Mouse (Mus musculus) left cerebral cortex, adult 18-20 months (tissue): ENCODE data around the gene Apol7a. TPM values are rescaled to one million over a fixed set of nuclear protein-coding genes. Genes with fewer than 3 reads are reported as not detected.

ENCODE experiments used
- DNase-seq, 2 experiments: peaks; one replicate each; pipeline ENCODE4 v3.0.0; 2021 to 2022; ENCODE audit warnings: low spot score in 2 of 2, mixed read lengths in 1 of 2
- total RNA-seq, 2 experiments: library from RNA; stranded (reverse); gene quantifications; 2 replicates each; pipeline ENCODE4 v1.2.3; 2021

Gene Apol7a
- total RNA-seq, 2 experiments from 2014 or later = 0.23 to 0.30 TPM

DNA sequence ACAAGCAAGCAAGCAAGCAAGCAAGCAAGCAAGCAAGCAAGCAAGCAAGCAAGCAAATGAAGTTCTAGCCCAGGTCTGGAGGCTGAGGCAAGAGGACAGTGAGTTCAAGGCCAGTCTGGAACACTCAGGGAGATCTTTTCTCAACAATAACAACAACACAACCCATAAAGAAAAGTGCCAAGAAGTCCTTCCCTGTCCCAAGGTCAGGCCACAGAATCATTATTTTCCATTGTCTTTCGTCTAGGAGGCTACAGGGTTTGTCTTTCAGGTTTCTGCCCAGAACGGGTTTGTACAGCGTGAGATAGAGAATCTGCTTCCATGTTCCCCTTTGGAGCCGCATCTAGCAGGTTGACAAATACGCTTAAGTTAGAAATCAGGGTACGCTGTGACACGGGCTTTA lies 48.8 kb downstream of the Apol7a start:
- DNase-seq = no peak

DNA sequence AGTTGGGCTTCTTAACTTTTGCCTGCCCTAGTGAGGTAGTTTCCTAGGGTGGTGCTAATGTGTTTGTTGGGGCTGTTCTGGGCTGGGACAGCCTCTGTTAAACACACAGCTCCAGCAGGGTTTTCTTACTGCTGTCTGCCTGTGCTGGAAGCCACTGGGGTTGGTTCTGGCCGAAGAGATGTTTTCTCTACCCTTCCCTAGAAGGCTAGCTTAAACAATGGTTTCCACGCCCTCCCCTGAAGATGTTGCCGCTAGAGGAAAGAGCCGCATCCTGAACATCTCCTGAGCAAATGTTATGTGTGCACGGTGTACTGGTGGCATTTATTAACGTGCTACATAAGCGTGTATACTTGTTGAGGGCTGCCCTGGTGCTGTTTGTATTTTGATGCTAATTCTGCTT lies 50.8 kb downstream of the Apol7a start:
- DNase-seq = no peak

DNA sequence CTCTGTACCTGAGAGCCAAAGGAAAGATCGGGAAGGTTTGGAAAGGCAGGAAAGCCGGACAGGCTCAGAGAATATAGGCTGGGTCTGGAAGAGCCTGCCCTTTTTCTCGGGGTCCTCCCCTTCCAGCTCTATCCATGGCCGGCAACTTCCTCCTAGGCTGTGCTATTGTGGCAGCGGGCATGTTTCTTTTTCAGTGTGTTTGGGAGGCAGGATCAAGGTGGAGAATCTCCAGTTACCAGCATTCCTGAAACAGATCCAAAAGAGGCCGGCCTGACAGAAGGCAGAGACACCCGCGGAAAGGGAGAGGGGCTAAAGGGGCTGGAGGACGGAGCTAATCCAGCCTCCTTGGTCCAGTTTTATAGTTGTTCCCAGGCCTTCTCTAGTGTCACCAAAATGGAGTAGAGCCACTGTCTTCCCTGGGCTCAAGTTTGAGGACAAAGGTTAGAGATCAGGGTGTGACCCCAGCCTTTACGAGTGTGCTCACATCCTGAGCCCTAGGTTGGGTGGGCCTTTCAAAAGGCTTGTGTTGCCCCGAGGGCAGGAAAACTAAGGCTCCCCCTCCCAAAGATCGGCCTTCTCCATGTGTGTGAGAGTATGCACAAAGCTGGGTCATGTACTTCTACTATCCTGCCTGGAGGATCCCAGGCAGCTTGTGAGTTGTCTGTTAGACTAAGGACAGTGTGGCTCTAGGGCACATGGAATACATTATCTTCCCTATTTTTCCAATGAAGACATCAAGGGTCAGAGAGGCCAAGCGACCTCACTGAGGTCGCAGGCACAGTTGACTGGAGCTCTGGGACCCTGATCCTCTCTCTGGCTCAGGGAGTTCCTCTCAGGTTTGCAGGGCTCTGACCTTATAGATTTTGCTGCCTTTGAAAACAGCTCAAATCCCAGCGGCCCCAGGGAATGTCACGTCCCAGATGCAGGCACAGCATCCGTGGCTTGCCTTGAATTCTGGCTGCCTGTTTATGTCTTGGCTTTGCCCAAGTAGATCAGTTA lies 54.5 kb downstream of the Apol7a start:
- no peak for DNase-seq

DNA sequence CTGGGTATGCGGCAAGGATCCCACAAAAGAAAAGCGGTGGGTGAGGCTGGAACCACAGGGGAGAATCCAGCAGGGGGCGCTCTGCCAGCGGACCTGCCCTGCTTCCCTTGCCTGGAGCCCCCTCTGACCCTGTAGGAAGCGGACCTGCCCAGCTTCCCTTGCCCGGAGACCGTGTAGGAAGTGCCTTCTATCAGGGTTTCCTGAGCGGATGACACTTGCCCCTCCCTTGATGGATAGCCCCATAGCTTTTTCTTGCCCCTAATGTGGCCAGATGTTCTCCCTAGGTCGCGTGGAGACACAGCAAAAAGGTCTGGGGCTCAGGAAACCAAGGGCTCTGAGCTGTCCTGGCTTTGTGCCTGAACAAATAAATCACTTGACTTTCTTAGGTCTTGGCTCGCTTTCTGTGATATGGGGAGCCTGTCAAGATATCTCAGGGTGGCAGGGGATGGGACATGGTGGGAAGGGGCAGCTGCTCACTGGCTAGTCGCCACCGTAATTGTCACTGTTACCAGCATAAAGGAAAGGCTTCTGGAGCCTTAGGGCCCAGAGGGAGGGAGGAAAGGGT lies 55.3 kb downstream of the Apol7a start:
- DNase-seq = peak; percentile 61 to 69

DNA sequence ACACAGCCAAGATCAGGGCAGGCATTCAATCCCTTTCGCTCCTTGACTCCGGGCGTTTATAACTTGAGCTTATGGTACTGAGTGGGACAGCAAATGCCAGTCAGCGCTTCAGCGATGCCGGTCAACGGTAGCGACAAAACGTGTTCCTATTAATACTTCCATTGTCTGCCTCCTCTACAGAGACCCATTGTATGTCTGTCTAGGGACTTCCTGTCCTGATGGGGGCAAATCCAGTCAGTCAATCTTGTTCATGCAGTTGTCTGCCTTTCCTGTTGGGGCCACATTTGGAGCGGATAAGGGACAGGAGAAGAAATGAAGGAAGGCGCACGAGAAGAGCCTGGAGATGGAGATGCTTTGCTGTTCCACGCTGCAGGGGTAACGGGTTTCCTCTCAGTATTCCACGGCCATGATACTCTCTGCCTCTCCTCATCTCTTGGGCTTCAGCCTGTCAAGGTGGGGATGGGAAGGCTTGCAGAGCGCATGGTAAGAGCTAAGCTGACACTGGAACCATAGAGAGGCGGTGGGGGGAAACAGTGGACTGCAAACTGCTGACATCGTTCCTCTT lies 55.9 kb downstream of the Apol7a start:
- no peak for DNase-seq

DNA sequence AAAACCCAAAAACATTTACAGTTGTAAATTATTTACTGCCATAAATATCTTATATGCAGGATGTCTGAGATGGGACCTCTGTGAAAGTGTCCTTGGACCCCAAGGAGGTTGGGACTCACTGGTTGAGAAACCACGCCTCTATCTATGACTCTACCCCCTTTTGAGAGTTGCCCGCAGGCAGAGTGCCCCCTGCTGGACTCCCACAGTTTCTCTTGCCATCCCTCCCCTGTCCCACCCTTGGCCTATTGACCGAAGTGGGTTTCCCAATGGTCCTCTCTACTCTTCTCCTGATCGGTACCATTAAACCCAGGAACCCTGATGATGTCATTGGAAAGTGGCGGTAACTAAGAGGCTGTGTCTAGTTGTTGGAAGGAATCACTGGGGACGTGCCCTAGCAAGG lies 56.9 kb downstream of the Apol7a start:
- no peak for DNase-seq

DNA sequence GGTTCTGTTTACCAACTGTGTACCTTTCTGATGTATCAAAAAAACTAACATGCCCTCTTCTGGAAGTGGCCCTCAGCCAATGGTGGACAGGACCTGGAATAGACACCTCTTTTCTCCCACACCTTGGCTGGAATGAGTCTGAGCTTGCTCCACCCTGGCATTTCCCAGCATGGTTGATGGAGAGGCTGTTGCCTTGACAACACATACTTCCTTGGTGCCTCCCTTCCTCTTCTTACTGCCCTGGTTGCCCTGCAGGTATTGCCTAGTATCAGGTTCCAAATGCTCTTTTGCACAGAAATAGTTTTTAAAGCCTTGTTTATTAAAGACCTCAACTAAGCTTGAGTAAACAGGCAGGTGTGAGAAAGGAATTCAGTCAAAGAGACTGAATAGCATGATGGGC lies 58.3 kb downstream of the Apol7a start:
- DNase-seq = no peak

DNA sequence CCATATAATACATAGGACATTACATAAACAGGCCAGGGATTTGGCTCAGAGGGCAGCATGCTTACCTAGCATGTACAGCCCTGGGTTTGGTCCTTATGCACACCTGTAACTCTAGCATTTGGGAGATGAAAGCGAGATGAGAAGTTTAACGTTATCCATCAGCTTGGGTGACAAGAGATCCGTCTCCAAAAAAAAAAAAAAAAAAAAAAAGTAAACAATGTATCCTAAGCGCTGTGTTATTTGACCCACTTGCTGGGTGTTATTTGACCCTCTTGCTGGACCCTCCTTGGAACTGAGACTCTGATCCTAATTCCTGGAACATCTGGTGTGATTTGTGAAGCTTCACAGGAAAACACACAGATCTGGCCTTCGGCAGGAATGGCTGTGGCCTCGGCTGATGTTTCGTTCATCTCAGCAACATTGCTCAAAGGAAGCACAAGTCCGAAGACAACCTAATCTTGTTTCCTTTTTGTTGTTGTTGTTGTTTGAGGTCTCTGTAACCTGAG lies 59.9 kb downstream of the Apol7a start:
- no peak for DNase-seq

DNA sequence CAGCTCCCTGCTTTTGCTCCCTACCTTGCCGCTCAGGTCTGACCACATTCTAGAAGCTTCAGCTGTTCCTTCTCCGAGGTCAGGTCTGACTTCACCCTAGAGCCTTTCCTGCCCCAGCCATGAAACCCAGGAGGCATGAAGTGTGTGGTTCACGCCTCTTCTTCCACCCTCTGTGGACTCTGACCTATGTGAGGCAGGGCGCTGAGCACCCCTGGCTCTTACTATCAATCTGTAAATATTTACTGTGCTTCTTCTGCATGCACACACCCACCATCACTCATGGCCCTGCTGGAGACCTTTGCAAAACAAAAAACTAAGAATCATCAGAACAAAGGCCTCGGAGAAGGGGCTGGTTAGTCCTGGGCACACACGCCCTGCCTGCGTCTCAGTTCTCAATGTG lies 60.5 kb downstream of the Apol7a start:
- no peak for DNase-seq

Other genes starting within 250 kb of the Apol7a start
- 100 to 1,000 TPM; 239 to 240 TPM for gene Rbfox2, start 92.1 kb downstream of the Apol7a start, total RNA-seq
- not detected for gene Apol9a, start 12.0 kb upstream of the Apol7a start, total RNA-seq
- gene Apol7b, start 48.4 kb upstream of the Apol7a start, total RNA-seq = under 1 TPM; 0.30 to 0.40 TPM
- gene Apol10a, start 77.9 kb upstream of the Apol7a start, total RNA-seq = not detected
- not detected for gene Apol11a, start 109.2 kb upstream of the Apol7a start, total RNA-seq
- not detected for gene Apol7c, start 134.2 kb upstream of the Apol7a start, total RNA-seq
- not detected for gene 1700025B11Rik, start 162.8 kb upstream of the Apol7a start, total RNA-seq
- gene Apol10b, start 197.0 kb upstream of the Apol7a start, total RNA-seq = under 1 TPM; 0.19 to 0.26 TPM
- gene Gm36245, start 200.1 kb upstream of the Apol7a start, total RNA-seq = not detected
- under 1 TPM in 1 of 2 experiments, not detected in 1; 0.26 TPM for gene Apol11b, start 244.2 kb upstream of the Apol7a start, total RNA-seq